Mouse (Mus musculus) regulatory T cell (primary cell): ENCODE data around the gene Plet1.

ENCODE experiments used
- in situ Hi-C: fragments of 300-600 bp; cut with MboI, MseI; formaldehyde crosslinking; loops from one replicate; pipeline ENCODE4 v1.15.1; 2025; ENCODE audit warnings: high pct_unique_total_duplicates

Plet1 gene

GRCm38 (mm10) chr9:50495405-50496150 lies 1.3 kb downstream of the Plet1 start:
- in situ Hi-C loops: no loop called here

DNA sequence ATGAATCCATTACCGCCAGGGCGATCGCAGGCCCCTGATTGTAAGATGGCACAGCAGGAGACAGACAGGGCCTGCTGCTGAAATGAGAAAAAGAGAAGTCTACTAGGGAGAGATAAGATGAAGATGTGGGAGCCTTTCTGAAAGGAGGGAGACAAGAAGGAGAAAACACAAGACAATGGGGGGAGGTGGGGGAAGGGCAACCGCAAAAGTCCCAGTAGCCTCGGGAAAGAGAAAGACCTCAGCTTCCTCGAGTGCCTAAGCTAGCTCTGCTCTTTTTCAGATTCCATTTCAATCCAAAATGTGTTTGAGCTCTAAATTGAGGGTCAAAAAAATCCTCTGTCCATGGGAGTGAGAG lies 1.8 kb downstream of the Plet1 start:
- in situ Hi-C loops: no loop called here

DNA sequence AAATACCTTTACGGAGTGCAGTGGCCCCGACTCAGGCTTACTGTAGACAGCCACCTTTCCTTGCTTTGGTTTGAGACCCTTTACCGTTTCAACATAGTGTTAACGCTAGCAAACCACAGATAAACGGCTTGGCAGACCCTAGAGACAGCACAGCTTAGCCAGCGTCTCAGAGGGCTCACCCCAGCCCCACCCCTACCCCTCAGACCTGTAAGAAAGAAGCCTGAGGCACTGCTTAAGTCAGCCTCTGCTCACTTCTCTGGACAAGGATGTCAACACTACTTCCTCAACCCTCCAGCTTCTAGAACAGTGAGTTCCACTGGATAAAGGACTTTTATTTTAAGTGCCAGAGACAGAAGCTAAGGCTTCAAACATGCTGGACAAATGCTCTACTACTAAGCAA lies 2.2 kb downstream of the Plet1 start:
- in situ Hi-C loops: no loop called here

GRCm38 (mm10) chr9:50497076-50497475 lies 2.8 kb downstream of the Plet1 start:
- in situ Hi-C loops: no loop called here

GRCm38 (mm10) chr9:50497536-50497935 lies 3.2 kb downstream of the Plet1 start:
- in situ Hi-C loops: no loop called here

GRCm38 (mm10) chr9:50498815-50499214 lies 4.5 kb downstream of the Plet1 start:
- in situ Hi-C loops: no loop called here

- in situ Hi-C loops: no loop called here
Measured at GRCm38 (mm10) chr9:50499781-50500180, 5.5 kb downstream of the Plet1 start.

GRCm38 (mm10) chr9:50500467-50500973 lies 6.2 kb downstream of the Plet1 start:
- in situ Hi-C loops: no loop called here

DNA sequence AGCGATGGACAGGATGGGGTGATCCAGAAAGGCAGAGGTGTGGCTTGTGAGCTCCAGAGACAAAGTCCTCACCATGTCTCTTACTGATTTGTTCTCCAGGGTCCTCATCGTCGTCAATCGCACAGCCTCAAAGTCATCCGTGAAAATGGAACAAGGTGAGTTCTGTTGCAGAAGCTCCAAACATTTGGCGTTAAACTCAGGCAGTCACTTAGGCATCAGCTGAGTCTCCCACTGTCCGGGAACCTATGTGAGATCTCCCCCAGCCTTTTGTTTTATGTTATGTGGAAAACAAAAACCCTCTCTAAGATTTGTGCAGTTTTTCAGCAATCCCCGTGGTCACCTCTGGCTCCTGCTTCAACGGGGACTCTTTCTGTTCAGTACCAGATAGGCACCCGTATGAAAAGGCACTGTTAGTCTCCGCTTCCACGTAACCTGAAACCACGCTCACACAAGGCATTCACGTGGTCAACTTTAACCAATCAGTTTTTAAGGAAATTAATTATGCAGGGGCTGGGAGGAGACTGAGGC lies 6.7 kb downstream of the Plet1 start:
- in situ Hi-C loops: no loop called here

DNA sequence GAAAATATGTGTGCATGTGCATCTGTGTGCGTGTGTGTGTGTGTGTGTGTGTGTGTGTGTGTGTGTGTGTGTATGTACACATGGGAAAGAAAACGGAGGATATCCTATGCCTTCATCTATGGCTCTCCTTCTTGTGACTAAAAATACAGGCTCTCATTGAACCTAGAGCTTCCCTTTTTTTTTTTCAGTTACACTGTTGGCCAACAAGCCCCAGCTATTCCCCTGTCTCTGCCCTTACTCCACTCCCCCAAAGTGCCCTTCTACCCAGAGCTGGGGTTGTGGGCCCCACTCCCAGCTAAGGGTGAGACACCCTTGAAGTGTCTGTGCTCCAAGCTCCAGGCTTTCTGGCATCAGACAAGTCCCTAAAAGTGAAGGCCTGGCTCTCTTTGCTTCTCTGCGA lies 8.6 kb downstream of the Plet1 start:
- in situ Hi-C loops: no loop called here

GRCm38 (mm10) chr9:50505405-50505804 lies 11.1 kb downstream of the Plet1 start:
- in situ Hi-C loops: no loop called here

GRCm38 (mm10) chr9:50507570-50507969 lies 13.2 kb downstream of the Plet1 start:
- in situ Hi-C loops: no loop called here

- in situ Hi-C loops: no loop called here
Measured at GRCm38 (mm10) chr9:50515462-50515861, 21.1 kb downstream of the Plet1 start.

DNA sequence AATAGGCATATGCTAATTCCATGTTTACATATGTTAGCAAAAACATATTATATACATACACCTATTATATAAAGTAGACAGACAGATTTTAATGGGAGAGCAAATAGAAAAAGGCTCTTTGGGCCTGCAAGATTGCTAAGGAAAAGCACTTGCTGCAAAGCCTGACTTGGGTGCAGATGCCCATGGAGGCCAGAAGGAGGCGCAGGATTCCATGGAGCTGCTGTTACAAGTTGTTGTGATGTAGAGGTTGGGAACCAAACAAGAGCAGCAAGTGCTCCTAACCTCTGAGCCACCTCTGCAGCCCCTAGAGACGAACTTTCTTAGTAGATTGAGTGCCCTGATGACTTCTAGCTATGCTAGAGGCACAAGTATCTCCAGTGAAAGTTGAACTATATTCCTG lies 24.5 kb downstream of the Plet1 start:
- in situ Hi-C loops: no loop called here

DNA sequence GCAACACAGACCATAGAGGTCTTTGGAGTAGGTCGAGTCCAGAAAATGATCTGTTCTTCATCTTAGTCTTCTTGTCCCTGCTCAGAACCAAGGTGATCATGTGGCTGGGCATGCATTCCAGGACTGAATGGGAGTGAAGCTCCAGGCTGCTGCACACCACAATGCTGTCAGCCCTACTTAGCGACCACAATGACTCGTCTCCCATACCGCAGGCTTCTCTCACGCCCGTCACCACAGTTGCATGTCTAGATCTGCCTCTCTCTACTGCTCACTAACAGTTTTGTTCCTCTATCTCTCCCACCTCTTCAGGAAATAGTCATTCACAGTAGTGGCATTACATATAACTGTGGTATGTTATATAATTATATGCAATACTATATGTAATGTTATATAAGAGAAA lies 26.4 kb downstream of the Plet1 start:
- in situ Hi-C loops: loop anchor here (10.0 kb wide), 1 partner anchor 186 kb away; no protein-coding TSS in a partner anchor

- in situ Hi-C loops: loop anchor here (10.0 kb wide), 1 partner anchor 187 kb away; no protein-coding TSS in a partner anchor
Measured at GRCm38 (mm10) chr9:50521562-50521961, 27.2 kb downstream of the Plet1 start.

DNA sequence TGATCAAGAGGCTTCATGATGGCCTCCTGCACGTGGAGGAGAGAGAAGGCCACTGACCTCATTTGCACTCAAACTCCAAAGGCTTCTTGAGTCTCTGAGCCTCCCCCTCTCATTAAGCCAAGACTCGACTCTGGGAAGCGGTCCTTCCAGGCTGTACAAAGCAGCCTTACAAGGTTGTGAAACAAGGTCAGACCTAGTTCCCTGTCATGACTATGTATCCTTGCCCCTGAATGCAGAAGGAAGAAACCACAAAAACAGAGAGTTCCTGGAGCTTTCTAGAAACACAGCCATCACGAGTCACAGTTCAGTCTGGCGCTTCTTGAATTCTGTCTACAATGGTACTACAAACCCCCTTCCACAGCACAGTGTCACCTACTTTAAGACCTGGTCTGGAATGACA lies 28.2 kb downstream of the Plet1 start:
- in situ Hi-C loops: loop anchor here (10.0 kb wide), 1 partner anchor 188 kb away; no protein-coding TSS in a partner anchor

DNA sequence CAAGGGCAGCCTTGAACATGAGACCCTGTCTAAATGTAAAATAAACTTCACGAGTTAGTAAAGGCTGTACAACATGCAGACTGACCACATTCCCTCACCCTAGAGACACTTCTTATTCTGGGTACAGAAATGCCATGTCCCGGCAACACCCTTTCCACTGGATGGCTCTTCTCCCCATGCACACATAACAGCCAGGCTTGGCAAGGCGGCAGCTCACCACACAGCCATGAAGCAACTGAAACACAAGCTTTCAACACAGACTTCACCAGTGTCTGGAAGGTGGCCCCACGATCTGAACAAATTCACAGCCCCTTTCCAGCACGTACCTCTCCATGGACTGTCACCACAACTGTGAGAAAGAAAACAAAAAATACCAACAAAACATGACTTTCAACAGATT lies 30.6 kb downstream of the Plet1 start:
- in situ Hi-C loops: loop anchor here (5.0 to 10.0 kb wide), 2 partner anchors 68 to 190 kb away; no protein-coding TSS in a partner anchor

- in situ Hi-C loops: loop anchor here (5.0 to 10.0 kb wide), 2 partner anchors 68 to 191 kb away; no protein-coding TSS in a partner anchor
Measured at GRCm38 (mm10) chr9:50525585-50525984, 31.3 kb downstream of the Plet1 start.

GRCm38 (mm10) chr9:50527860-50528259 lies 33.5 kb downstream of the Plet1 start:
- in situ Hi-C loops: loop anchor here (5.0 to 10.0 kb wide), 2 partner anchors 71 to 193 kb away; no protein-coding TSS in a partner anchor

DNA sequence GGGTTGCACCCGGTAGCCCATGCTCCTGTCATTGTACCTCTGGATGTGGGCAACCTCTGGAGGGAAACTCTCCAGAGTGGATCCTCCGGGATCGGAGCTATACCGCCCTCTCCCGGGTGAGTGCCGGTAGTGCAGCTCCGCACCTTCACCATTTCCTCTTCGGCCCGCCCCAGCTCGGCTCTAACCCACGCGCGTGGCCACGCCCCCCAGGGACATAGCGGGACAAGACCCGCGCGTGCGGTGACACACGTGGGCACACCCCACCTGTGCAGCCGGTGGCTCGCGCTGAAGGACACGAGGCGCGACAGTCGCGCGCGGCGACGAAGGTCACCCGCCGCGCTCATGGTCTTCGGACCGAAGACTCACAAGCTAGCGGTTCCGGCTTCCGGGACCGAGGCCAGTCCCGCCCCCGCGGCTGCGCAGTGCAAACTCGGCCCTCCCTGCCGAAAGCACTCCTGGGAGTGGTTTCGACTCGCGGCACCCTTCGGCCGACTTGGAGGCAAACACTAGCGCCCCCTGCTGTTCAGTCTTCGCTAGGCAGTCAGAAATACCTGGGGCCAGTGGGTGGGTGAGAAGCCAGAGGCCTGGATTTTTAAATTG lies 34.1 kb downstream of the Plet1 start, which contains the start of gene Pts:
Gene Pts, minus strand, starts transcription at position 432 of the 600 bp plus-strand sequence.
- in situ Hi-C loops: loop anchor here (5.0 to 10.0 kb wide), 2 partner anchors 71 to 194 kb away; no protein-coding TSS in a partner anchor

DNA sequence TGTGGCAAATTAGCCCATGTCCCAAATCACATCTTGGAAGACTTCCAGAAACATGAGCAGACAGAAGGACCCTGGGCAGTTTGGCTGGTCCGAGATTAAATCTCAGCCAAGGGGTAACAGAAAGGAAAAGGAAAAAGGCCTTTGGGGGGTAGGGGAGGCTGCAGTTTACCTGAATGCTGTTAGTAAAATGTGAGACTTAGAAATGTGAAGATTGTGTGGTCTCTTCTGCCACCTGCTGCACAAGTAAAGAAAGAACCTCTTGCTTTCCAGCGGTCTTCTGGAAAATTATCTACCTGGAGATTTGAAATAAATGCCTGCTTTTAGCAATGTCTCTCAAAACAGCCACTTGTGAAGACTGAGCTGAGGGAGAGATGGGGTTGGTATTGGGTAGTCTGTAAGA lies 36.6 kb downstream of the Plet1 start:
- in situ Hi-C loops: loop anchor here (10.0 kb wide), 1 partner anchor 1546 kb away; the partner anchor contains the start of gene Usp28
